Mouse (Mus musculus): ENCODE data around the gene Arhgap24.

Arhgap24 gene

DNA sequence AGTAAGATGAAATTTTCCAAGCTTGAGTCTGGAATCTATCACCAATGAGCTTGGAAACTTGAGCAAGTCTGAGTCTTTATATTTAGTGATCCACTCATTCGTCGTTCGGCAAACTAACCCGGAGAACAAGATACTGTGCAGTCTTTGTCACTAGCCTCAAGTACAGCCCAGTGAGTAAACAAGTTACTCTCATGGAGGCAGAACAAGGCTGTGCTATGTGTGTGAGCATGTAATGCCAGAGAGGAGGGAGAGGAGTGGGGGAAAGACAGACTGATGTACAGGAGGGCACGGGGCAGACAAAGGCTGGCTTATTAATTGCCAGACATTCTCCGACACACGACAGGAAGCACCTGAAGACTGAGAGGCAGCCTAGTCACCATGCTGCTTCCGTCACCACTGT is 97.2 kb downstream of the Arhgap24 start:
- no peak for DNase-seq (ENCODE audit: low read depth, low spot score)

DNA sequence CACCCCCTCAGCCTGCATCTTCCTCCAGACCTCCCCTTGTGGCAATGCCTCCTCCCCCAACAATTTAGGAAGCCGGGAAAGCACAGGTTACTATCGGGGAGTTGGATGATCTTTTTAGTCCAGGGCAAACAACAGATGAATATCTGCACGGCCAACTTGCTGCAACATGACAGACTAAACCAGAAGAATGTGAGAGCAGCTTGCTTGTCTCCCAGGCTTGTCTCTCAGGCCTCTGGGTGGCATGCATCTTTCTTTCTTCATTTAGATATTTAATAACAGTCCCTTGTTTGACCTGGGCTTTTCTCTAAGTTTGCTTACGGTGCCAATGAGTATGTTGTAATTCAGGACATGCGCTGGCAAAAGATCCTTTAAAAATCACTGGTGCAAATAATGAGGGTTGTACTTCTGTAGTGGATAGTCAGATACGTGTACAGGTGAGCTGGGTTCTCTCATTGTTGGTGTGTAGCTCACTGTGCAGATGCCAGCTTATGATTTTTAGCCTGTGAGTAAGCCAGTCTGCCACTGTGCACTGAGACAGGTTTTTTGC is 101.7 kb downstream of the Arhgap24 start:
- DNase-seq (ENCODE audit: low read depth, low spot score) = no peak

DNA sequence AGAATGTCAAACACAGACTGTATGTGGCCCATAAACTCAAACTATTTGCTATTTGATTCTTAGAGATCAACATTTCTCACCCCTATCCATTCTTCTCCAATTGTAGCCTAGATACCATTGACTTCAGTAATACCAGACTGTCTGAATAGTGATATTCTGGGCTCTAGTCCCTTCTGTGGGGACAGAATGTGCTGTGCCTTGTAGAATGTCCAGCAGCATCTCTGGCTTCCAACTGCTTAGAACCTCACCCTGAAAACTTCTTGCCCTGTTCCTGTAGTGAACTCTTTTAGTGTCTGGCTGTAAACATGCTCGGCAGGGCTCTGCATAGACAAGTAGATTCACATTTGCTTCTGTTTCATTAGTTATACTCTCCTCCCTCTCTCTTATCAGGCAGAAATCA is 110.2 kb downstream of the Arhgap24 start:
- no peak for DNase-seq (ENCODE audit: low read depth, low spot score)

DNA sequence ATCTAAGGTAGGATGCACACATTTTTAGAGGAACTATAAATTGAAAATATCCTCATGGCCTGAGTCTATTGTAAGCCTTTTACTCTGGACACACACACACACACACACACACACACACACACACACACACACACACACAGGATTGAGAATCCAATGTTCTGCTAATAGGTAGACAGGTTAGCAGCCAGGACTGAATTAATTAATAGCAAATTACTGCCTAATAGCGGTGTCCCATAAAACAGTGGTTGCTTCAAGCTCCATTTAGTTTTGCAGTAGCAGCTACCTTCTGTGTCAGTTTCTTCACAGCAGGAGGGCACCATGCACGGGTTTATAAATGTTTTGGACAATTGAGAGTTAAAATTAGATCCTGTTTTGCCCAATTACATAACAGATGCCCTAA is 111.9 kb downstream of the Arhgap24 start:
- no peak for DNase-seq (ENCODE audit: low read depth, low spot score)

DNA sequence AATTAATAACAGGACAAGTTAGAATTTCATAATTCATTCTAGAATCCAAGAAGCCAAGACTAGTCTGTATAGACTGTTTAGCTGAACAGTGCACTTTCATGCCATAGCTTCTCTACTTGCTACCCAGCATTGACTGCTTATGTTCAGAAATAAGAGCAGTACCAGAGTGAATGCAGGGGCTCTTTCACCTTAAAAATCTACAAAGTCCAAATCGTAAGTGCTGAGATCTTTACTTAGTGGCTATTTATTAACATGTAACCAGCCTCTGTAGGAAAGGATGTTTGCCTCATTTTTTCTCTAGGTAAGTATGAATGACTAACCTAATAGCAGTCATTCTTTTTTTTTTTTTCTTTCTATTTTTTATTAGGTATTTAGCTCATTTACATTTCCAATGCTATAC is 117.9 kb downstream of the Arhgap24 start:
- no peak for DNase-seq (ENCODE audit: low read depth, low spot score)

DNA sequence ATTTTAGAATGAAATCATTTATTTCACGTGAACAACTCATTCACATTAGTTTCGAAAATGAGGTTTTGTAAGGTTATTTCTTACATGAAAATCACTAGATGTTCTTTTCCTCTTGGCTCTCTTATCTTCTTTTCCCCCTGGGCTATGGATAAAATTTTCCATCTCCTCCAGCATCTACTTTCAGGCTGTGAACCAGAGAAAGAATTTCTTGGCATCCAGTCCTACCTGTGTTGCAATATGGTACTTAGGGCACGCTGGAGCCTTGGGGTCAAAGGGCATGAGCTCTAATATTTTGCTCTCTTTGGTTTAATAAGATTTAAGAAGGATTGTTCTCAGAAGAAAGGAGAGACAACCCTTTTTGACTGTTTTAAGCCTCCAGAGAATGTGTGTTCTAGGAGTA is 132.4 kb downstream of the Arhgap24 start:
- DNase-seq (ENCODE audit: low read depth, low spot score) = no peak

DNA sequence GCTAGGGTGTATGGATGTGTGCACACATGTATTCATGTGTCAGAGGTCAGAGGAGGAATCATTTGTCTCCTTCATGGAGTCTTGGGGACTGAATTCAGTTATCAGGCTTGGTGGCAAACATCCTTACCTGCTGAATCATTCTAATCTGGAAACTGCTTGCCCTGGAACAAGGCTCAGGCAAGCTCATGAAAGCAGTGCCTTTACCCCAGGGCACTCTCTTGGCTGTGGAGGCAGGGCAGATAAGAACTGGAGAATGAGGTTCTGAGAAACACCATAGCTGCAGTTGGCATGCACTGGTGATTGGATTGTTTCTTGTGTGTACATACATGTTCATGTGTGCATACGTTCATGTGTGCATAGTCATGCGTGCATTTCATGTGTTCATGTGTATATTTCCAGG is 132.9 kb downstream of the Arhgap24 start:
- DNase-seq (ENCODE audit: low read depth, low spot score) = no peak

DNA sequence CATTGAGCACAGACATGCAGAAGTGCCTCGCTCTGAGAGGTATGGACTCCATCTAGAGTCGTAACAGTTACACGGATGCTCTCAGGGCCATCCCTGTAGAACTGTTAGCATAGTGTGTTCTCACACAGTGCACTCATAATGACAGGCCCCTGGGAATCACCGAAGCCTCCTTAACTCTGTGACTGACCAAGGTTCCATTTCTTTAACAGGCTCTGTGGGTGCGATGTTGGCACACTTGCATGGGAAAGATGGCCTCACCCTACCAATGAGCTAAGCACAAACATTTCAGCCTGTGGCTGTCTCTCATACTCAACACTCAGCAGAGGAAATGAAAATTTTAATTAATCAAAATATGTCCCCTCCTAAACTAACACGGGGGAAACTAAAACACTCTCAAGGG is 134.1 kb downstream of the Arhgap24 start:
- no peak for DNase-seq (ENCODE audit: low read depth, low spot score)

DNA sequence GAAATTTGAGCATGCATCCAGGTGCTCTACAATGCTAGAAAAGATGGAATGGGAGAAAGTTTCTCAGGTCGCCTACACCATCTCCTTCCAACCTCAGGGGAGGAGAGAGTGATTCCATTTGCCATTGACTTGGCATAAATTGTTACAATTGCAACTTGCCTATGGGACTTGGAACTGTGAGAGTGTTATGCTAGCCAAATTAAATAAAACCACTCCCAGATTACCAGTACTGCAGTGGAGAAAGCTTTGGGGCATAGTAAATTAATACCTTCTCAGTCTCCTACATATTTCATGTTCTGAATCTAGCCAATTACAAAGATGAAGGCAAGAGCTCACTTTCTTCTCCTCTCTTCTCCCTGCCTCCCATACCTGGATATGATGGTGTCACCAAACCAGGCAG is 139.8 kb downstream of the Arhgap24 start:
- no peak for DNase-seq (ENCODE audit: low read depth, low spot score)

DNA sequence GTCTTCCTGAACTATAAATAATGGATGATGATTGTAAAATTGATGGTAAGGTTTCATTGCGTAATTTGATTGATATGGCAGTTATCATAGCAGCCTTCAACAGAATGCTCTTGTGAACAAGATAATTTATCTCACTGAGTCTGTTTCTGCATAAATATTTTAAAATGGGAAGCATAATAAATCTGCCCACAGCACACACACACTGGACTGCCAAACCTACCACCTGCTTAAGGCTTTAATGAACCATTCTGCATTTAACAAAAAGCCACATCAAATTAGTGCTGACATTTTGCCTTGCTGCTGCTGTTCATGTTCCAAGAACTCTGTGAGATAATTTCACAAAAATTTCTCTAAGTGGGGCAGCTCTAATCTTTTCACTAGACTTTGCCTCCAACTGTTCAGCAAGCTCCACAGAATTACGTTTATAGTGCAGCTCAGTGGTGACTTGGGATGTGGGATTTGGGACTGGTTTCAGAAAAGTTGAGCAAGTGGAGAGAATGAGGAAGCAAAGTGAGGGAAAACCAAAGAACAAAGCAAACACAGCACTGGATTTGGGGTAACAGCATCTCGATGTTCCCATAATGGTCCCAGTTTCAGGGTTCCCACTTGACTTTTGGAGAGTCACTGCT is 142.7 kb downstream of the Arhgap24 start:
- DNase-seq (ENCODE audit: low read depth, low spot score) = peak; percentile 12

DNA sequence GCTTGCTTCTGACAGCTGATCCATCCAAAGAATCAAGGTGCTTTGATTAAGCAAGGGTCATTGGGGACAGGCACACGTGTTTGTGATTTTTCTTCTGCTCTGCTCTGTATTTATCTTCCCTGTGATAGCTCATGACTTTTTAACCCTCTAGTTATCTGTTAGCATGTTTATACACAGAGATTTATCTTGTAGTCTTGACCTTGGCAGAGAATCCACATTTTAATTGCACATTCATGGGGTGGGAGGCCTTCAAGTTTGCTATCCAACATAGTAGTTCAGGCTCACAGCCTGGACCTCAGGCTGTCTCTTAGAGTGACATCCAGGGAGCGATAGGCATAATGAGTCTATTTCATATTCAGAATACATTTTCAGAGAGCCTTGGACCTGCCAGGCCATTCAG is 145.5 kb downstream of the Arhgap24 start:
- no peak for DNase-seq (ENCODE audit: low read depth, low spot score)

DNA sequence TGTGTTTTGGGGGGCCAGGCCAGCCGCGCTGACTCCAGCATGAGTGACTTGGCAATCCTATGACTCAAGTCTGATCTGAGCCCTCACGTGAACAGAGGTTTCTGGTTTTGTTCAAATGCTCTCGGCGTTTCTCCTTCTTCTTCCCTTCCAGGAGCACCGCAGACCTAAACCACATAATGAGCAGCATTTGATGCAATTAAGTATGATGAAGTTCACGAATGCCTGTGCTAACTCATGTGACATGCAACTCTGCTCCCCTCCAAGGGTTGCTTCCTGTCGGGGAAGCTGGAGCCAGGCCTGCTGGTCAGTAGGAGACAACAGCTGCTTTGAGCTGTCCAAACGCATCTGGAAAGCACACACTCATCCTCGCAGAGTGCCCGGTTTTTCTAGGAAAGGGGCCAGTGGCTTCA is 148.2 kb downstream of the Arhgap24 start:
- no peak for DNase-seq (ENCODE audit: low read depth, low spot score)

DNA sequence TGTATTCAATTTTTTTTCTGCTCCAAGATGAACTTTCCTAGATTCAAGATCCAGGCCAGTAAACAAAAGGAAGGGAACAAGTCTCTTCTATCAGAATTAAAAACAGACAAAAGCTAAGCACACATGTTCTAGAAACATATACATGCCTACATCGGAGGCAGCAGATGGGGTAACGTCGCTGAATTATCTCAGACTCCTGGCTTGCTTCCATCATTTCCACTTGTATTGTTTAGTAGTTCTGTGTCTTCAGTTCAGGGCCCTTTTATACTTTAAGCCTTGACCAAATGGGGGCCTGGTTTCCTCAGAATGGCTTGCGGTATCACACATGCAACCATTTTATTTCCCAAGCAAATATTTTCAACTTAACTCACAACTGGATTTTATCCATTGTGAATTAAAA is 154.4 kb downstream of the Arhgap24 start:
- no peak for DNase-seq (ENCODE audit: low read depth, low spot score)

DNA sequence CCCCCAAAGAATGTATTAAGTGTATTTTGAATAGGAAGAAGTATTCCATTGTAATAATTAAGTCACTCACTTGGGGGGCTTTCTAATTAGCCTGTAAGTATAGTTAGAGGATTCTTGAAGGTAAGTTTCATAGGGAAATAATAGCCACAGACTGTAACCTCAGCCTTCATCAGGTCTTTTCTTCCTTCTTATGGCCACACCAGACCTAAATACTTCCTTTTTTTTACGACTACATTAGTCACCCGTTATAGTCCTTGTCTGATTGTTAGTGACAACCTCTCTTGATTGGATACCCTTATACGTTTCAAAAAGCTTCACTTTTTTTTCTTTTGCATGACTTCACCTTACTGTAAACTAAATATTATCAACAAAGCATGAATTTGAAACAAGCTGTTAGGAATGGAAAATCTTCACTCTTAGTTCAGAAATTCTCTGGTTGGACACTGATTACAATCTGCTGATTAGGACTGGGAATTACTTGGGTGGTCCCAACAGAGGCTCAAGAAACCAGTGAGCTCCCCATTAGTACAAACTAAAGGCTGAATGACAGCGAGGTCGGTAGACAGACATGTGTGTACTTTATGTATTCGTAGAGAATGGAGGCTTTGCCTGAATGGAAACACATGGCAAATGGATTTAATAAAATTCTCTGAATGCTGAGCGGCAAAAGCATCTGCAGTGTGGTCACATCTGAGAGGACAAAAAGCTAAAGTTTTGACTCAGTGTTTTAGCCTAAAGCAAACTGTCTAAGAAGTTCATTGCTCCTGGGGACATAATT is 158.8 kb downstream of the Arhgap24 start:
- no peak for DNase-seq (ENCODE audit: low read depth, low spot score)

DNA sequence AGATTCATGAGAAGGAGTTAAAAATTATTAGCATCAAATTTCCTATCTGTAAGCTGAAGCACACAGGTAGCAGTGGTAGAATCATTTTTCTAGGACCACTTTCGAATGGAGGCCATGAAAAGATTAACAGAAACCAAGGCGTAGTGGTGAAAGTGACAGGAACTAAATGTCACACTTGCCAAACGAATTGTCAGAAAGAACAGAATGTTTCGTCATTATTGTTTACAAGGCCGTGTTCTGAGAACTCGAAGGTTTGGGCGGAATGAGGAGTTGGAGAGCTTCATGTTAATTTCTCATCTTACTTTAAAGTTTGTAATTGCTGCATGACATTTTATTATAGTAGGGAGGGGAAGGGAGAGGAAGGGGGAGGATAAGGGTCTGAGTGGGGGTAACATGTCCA is 162.2 kb downstream of the Arhgap24 start:
- no peak for DNase-seq (ENCODE audit: low read depth, low spot score)

DNA sequence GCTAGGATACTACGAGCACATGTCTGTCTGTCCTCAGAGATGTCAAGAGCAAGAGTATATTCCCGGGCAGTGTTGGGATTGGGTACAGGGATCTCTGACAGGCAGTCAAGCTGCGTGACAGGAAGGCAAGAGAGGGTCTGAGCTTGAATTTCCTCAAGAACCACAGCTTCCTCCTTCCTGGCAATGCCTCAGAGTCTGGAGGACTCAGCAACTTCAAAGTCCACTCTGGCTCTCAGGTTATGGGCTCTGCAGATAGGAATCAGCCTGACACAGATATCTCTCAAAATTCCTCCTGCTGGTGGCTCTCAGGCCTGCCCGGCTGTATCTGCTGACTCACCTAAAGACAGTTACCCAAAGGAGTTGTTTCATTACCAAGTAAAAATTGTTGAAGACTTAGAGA is 162.6 kb downstream of the Arhgap24 start:
- no peak for DNase-seq (ENCODE audit: low read depth, low spot score)

DNA sequence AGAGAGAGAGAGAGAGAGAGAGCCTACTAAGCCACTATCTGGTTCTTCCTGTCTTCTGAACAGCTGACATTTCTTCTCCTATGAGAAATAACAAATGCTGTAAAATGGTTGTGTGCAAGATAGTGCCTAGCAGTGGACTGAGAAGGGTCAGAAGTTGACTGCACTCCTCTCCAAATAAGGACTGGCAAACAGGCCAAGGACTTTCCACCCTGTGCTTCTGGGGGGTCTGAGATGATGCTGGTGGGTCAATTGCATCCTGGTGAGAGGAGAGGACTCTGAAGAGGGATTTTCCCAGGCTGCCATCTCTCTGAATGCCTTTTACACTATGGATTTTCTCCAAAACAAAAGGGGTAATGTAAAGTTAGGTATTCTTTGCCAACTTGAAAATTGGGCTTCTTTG is 177.9 kb downstream of the Arhgap24 start:
- DNase-seq (ENCODE audit: low read depth, low spot score) = no peak

DNA sequence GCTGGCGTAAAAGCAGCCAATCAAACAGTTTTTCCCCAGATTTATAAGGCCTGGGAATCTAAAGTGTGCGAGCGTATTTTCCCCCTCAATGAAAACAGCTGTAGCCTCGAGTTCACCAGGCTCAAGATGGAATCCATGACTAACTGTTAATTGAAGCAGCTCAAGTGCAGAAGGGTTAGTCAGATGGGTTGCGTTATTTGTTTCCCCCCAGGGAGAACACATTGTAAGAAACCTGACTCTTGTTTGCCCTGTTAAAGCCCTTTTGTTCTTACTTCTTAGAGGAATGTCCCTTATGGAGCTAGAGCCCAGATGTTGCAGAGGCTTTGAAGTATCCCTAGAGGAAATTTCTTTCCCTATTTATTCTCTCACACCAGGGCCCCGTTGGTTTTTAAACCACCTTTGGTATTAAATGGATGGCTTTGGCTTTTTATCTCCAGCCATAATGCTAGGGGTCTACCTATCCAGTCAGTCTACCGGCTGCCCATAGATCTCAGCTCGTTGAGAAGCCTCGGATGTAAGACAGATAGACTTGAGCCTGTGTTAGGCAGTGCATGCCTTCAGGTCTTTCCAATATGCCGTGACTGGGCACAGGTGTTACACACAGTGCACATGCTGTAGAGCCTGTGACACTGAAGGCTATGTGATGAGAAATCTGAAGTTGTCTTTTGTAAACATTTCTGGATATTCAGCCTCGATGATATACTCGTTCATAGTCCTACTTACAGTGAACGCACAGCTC is 184.0 kb downstream of the Arhgap24 start:
- no peak for DNase-seq (ENCODE audit: low read depth, low spot score)

DNA sequence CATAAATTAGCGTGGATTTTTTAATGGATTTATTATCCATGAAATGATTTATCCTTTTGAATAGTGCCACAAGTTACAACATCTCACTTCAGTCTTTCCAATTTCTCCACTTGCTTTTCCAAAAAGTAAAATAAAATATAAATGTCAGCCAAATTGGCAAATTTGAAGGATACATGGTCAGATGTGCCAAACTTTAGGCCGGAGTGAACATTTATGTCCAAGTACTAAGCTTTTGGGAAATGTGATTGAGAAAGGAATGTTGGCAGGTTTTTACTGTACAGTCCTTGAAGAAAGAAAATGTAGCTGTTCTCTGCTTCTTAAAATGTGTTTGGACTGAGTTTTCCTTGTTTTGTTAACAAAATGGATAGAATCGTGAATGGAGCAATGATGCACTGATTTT is 185.7 kb downstream of the Arhgap24 start:
- DNase-seq (ENCODE audit: low read depth, low spot score) = no peak

DNA sequence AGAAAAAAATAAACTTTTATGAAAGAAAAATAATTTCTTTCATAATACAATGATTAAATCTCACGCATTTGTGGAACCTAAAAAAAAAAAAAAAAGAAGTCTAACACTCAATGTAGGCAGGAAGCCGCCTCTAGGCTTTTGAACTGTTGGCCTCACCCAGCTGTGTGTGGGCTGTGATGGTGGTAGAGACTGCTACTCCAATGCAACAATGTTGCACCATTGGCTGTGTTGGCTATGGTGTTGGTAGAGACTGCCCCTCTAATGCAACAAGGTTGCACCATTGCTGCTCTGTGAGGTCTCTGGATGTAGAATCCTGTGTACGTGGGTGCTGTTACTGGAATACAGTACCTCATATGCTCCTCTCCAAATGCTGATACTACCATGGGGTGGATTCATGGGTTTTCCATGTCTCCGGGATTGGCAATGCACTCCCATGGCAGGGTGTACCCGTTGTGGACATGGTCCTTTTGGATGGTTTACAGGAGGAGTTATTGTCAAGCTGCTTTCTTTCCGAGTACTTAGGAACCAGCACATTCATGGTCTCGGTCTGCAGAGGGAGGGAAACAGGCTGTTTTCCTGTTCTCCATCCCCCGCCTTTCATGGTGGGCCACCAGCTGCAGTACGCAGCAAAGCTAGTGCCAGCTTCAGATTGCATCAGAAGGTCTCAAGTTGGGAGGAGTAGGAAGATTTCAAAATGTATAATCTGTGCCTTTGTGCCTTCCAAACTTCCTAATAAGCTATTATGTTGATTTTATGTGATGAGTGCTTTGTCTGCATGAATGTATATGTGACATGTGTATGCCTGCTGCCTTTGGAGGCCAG is 186.8 kb downstream of the Arhgap24 start:
- no peak for DNase-seq (ENCODE audit: low read depth, low spot score)

DNA sequence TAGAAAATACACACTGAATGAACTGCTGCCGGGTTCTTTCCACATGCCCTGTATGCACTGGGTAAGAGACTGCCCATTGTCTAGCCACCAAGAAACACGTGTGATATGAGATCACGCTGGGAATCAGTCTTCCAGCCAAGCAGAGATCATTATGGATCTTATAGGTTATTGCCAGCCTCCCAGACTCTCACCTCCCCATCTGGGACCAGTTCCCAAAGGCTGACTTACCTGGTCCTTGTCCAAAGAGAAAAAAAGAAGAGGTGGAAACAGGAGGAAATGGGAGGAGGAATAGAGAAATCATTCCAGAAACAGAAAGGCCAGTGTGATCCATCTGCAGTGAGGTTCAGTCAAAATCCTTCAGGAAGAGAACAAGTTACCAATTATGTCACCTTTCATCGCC is 189.0 kb downstream of the Arhgap24 start:
- no peak for DNase-seq (ENCODE audit: low read depth, low spot score)

Data from telencephalon, adult 2 months (tissue).